Mouse (Mus musculus) MEL (cell line): ENCODE results near the gene Lrrn4. TPM values are rescaled to one million over a fixed set of nuclear protein-coding genes. Genes with fewer than 3 reads are reported as not detected.

ENCODE experiments used
- DNase-seq: peaks from one replicate; pipeline ENCODE4 v3.0.0; 2011; ENCODE audit warnings: low read depth, low spot score
- H3K27ac ChIP-seq: 2 replicates; pipeline ENCODE4 v1.5.1; 2012; ENCODE audit warnings: low read depth, mild to moderate bottlenecking, control low read depth, low read length, moderate library complexity; ENCODE audit not compliant: control insufficient read depth
- H3K27me3 ChIP-seq, 2 experiments: fragments of 150-350 bp in 1 of 2; sonication (generic) in 1 of 2; 2 replicates each; pipeline ENCODE4 v1.6.1; 2012; ENCODE audit warnings: low read length in 2 of 2, mild to moderate bottlenecking in 2 of 2, improper control_type of control experiment in 1 of 2, moderate library complexity in 1 of 2; ENCODE audit not compliant: insufficient read depth in 2 of 2, control insufficient read depth in 1 of 2
- H3K36me3 ChIP-seq, 2 experiments: 2 replicates each; pipeline ENCODE4 v1.6.1; 2012 to 2014; ENCODE audit warnings: low read length in 2 of 2, improper control_type of control experiment in 1 of 2, inconsistent platforms in 1 of 2, mild to moderate bottlenecking in 1 of 2; ENCODE audit not compliant: insufficient read depth in 2 of 2, control insufficient read depth in 1 of 2
- H3K4me1 ChIP-seq, 2 experiments: fragments of 150-350 bp in 1 of 2; sonication (generic) in 1 of 2; 2 replicates each; pipeline ENCODE4 v1.6.1; 2012; ENCODE audit warnings: low read length in 2 of 2, improper control_type of control experiment in 1 of 2, mild to moderate bottlenecking in 1 of 2; ENCODE audit not compliant: insufficient read depth in 2 of 2, control insufficient read depth in 1 of 2
- H3K4me3 ChIP-seq, 2 experiments: fragments of 150-350 bp in 1 of 2; sonication (generic) in 1 of 2; 2 replicates each; pipeline ENCODE4 v1.5.1; 2012; ENCODE audit warnings: low read depth in 2 of 2, low read length in 2 of 2, mild to moderate bottlenecking in 2 of 2, moderate library complexity in 2 of 2, control low read depth in 1 of 2, improper control_type of control experiment in 1 of 2; ENCODE audit not compliant: control insufficient read depth in 1 of 2, insufficient read depth in 1 of 2
- H3K79me2 ChIP-seq: 2 replicates; pipeline ENCODE4 v1.6.1; 2012; ENCODE audit warnings: mild to moderate bottlenecking, low read length, moderate library complexity; ENCODE audit not compliant: control insufficient read depth, poor library complexity, insufficient read depth
- H3K9ac ChIP-seq: 2 replicates; pipeline ENCODE4 v1.6.1; 2012; ENCODE audit warnings: low read depth, mild to moderate bottlenecking, control low read depth, low read length, moderate library complexity; ENCODE audit not compliant: control insufficient read depth, poor library complexity, severe bottlenecking
- H3K9me3 ChIP-seq: fragments of 150-350 bp; sonication (generic); replicated peaks from 2 replicates; pipeline ENCODE4 v1.6.1; 2012; ENCODE audit warnings: mild to moderate bottlenecking, low read length, improper control_type of control experiment, moderate library complexity; ENCODE audit not compliant: insufficient read depth
- BHLHE40 ChIP-seq: IDR thresholded peaks from 2 replicates; pipeline ENCODE4 v1.6.1; 2012; ENCODE audit warnings: low read depth, mild to moderate bottlenecking, inconsistent platforms, low read length, improper control_type of control experiment, borderline replicate concordance
- CHD1 ChIP-seq: IDR thresholded peaks from 2 replicates; pipeline ENCODE4 v1.6.1; 2012; ENCODE audit warnings: low read depth, mild to moderate bottlenecking, inconsistent platforms, low read length, improper control_type of control experiment
- CHD2 ChIP-seq: IDR thresholded peaks from 2 replicates; pipeline ENCODE4 v1.6.1; 2011; ENCODE audit warnings: low read length, improper control_type of control experiment
- ELF1 ChIP-seq: IDR thresholded peaks from 2 replicates; pipeline ENCODE4 v1.6.1; 2014; ENCODE audit warnings: low read depth, mild to moderate bottlenecking, inconsistent platforms, low read length, improper control_type of control experiment, moderate library complexity
- ETS1 ChIP-seq: IDR thresholded peaks from 2 replicates; pipeline ENCODE4 v1.6.1; 2012; ENCODE audit warnings: low read depth, mild to moderate bottlenecking, inconsistent platforms, low read length, improper control_type of control experiment, moderate library complexity
- GABPA ChIP-seq: IDR thresholded peaks from 2 replicates; pipeline ENCODE4 v1.6.1; 2012; ENCODE audit warnings: low read depth, mild to moderate bottlenecking, inconsistent platforms, low read length, improper control_type of control experiment, moderate library complexity
- GATA1 ChIP-seq: IDR thresholded peaks from 2 replicates; pipeline ENCODE4 v1.6.1; 2011; ENCODE audit warnings: low read depth, low read length, improper control_type of control experiment
- HCFC1 ChIP-seq: IDR thresholded peaks from 2 replicates; pipeline ENCODE4 v1.6.1; 2012; ENCODE audit warnings: low read depth, mild to moderate bottlenecking, inconsistent platforms, low read length, improper control_type of control experiment, moderate library complexity
- KAT2A ChIP-seq: conservative IDR thresholded peaks from 2 replicates; pipeline ENCODE4 v1.6.1; 2012; ENCODE audit warnings: low read depth, low read length, improper control_type of control experiment, inconsistent platforms
- MAFK ChIP-seq: IDR thresholded peaks from 2 replicates; pipeline ENCODE4 v1.6.1; 2011; ENCODE audit warnings: low read depth, mild to moderate bottlenecking, low read length, improper control_type of control experiment, borderline replicate concordance
- MAX ChIP-seq: IDR thresholded peaks from 2 replicates; pipeline ENCODE4 v1.6.1; 2011; ENCODE audit warnings: low read length, improper control_type of control experiment
- MEF2A ChIP-seq: IDR thresholded peaks from 2 replicates; pipeline ENCODE4 v1.6.1; 2014; ENCODE audit warnings: low read depth, mild to moderate bottlenecking, inconsistent platforms, low read length, improper control_type of control experiment; ENCODE audit not compliant: poor library complexity, insufficient replicate concordance, severe bottlenecking; ENCODE audit errors: extremely low read depth
- MXI1 ChIP-seq: IDR thresholded peaks from 2 replicates; pipeline ENCODE4 v1.6.1; 2011; ENCODE audit warnings: mild to moderate bottlenecking, low read depth, low read length, improper control_type of control experiment
- MYB ChIP-seq: IDR thresholded peaks from 2 replicates; pipeline ENCODE4 v1.6.1; 2011; ENCODE audit warnings: mild to moderate bottlenecking, low read depth, low read length, improper control_type of control experiment
- MYC ChIP-seq: IDR thresholded peaks from 2 replicates; pipeline ENCODE4 v1.6.1; 2011; ENCODE audit warnings: low read depth, mild to moderate bottlenecking, low read length, improper control_type of control experiment, moderate library complexity
- NRF1 ChIP-seq: IDR thresholded peaks from 2 replicates; pipeline ENCODE4 v1.6.1; 2014; ENCODE audit warnings: low read depth, mild to moderate bottlenecking, inconsistent platforms, low read length, improper control_type of control experiment, moderate library complexity; ENCODE audit not compliant: poor library complexity, insufficient read depth, severe bottlenecking
- POLR2AphosphoS5 ChIP-seq: IDR thresholded peaks from 2 replicates; pipeline ENCODE4 v1.6.1; 2012; ENCODE audit warnings: low read depth, borderline replicate concordance, mild to moderate bottlenecking, inconsistent platforms, low read length, moderate library complexity, mixed read lengths
- RAD21 ChIP-seq: IDR thresholded peaks from 2 replicates; pipeline ENCODE4 v1.6.1; 2011; ENCODE audit warnings: mild to moderate bottlenecking, low read depth, low read length, improper control_type of control experiment
- SIN3A ChIP-seq: IDR thresholded peaks from 2 replicates; pipeline ENCODE4 v1.6.1; 2012; ENCODE audit warnings: low read length, improper control_type of control experiment, inconsistent platforms
- SMC3 ChIP-seq: IDR thresholded peaks from 2 replicates; pipeline ENCODE4 v1.6.1; 2011; ENCODE audit warnings: low read depth, low read length, improper control_type of control experiment
- TBP ChIP-seq: IDR thresholded peaks from 2 replicates; pipeline ENCODE4 v1.8.0; 2011; ENCODE audit warnings: low read depth, low read length, improper control_type of control experiment
- ZC3H11A ChIP-seq: IDR thresholded peaks from 2 replicates; pipeline ENCODE4 v1.6.1; 2012; ENCODE audit warnings: low read depth, mild to moderate bottlenecking, inconsistent platforms, low read length, improper control_type of control experiment
- ZKSCAN1 ChIP-seq: IDR thresholded peaks from 2 replicates; pipeline ENCODE4 v1.6.1; 2012; ENCODE audit warnings: low read depth, mild to moderate bottlenecking, inconsistent platforms, low read length, improper control_type of control experiment, moderate library complexity
- ZNF384 ChIP-seq: IDR thresholded peaks from 2 replicates; pipeline ENCODE4 v1.6.1; 2012; ENCODE audit warnings: low read depth, mild to moderate bottlenecking, inconsistent platforms, low read length, improper control_type of control experiment
- polyA plus RNA-seq, 2 experiments: library from polyadenylated mRNA; stranded (reverse) in 1 of 2; unstranded in 1 of 2; fragments of >175 nt in 1 of 2; fragments of >200 nt in 1 of 2; gene quantifications; 2 replicates each; pipeline versions ENCODE4 v1.2.1 to v1.2.4; 2012; ENCODE audit warnings: low replicate concordance in 2 of 2, low read depth in 1 of 2; ENCODE audit not compliant: insufficient read length in 2 of 2, insufficient read depth in 1 of 2, missing spikeins in 1 of 2
- total RNA-seq: library from RNA; depleted of rRNA; stranded (reverse); fragments of 300-350 nt; gene quantifications from 2 replicates; pipeline ENCODE4 v1.2.3, GENCODE M21; 2012

Lrrn4 gene
- total and polyA plus RNA-seq, 3 experiments = not detected

DNA sequence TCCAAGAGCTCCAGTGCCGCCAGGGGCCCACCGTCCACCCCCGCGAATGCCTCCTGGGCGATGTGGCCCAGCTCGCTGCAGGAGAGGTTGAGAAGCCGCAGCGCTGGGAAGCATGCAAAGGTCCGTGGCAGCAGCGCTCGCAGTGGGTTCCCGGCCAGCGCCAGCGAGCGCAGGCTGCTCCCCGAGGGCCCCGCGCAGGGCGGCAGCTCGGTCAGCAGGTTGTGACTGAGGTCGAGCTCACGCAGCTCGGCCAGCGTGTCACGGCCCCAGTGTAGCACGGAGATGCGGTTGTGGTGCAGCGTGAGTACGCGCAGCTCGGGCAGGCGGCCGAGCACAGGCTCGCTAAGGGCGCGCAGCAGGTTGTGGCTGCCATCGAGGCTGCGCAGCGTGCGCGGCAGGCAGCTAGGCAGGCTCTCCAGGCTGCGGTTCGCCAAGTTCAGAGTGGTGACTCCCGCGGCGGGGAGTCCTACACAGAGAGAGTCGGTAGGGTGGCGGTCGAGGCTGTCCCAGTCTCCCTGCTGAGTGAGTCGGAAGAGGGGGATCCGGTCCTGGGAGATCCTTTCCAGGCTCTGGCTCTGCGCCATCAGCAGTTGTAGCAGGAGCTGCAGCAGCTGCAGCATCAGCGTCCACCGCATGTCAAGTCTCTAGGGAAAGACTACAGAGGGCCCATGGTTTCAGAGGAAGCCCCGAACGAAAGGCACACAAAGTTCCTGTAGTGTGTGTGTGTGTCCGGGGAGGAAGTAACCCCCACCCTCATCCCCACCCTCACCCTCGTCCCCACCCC lies 1.2 kb downstream of the Lrrn4 start:
- H3K9ac ChIP-seq = no peak overlapping the region
- DNase-seq = no peak
- H3K4me3 ChIP-seq = no peak overlapping the region
- no peak overlapping the region for H3K27ac ChIP-seq
- H3K4me1 ChIP-seq = no peaks in the 10 kb centered on the region
- H3K36me3 ChIP-seq = no peaks in the 10 kb centered on the region
- H3K27me3 ChIP-seq = no peaks in the 10 kb centered on the region
- TF ChIP-seq KAT2A (no peak), RAD21 (no peak), ZC3H11A (no peak), POLR2AphosphoS5 (no peak), ETS1 (no peak), HCFC1 (no peak), TBP (no peak), CHD1 (no peak), ZKSCAN1 (no peak), ELF1 (no peak)
- TF ChIP-seq, all 39 proteins: peak for 0
- Histone ChIP-seq H3K79me2 (no peaks in the 10 kb centered on the region), H3K9me3 (no peaks in the 10 kb centered on the region)

DNA sequence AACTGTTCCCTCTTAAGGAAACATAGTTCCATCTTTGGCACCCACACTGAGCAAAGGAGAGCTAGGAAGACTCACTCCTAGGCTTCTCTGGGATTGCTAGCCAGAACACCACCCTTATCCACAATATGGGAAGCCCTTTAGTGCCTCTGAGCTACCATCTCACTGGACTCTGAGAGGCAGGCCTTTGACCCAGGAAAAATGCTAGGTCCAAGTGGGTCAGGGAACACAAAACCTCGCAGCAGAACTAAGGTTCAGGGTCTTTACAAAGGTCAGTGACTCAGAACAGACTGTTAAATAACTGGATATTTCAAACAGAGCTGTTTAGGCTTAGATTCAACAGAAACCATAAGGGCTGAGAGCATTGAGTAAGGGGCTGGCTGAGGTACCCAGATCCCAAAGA lies 3.7 kb downstream of the Lrrn4 start:
- DNase-seq = no peak
- H3K27ac ChIP-seq = no peak overlapping the region
- no peaks in the 10 kb centered on the region for H3K9me3 ChIP-seq
- no peaks in the 10 kb centered on the region for H3K4me1 ChIP-seq
- TF ChIP-seq MYC = no peak
- no peak for TF ChIP-seq POLR2AphosphoS5
- TF ChIP-seq ZNF384 = no peak
- TF ChIP-seq ZC3H11A = no peak
- no peak for TF ChIP-seq MAX
- no peak for TF ChIP-seq SIN3A
- no peak for TF ChIP-seq HCFC1
- no peak for TF ChIP-seq MAFK
- no peak for TF ChIP-seq GABPA
- TF ChIP-seq MEF2A = no peak
- TF ChIP-seq CHD2 = no peak
- no peak for TF ChIP-seq NRF1
- TF ChIP-seq MYB = no peak
- TF ChIP-seq GATA1 = no peak
- TF ChIP-seq MXI1 = no peak
- TF ChIP-seq SMC3 = no peak
- no peak for TF ChIP-seq CHD1
- no peak for TF ChIP-seq BHLHE40
- TF ChIP-seq RAD21 = no peak
- H3K36me3 ChIP-seq = no peaks in the 10 kb centered on the region
- H3K4me3 ChIP-seq = no peak overlapping the region
- H3K79me2 ChIP-seq = no peaks in the 10 kb centered on the region
- H3K9ac ChIP-seq = no peak overlapping the region
- H3K27me3 ChIP-seq = no peaks in the 10 kb centered on the region
